Mouse (Mus musculus): ENCODE results near the gene Gpd1. TPM values are rescaled to one million over a fixed set of nuclear protein-coding genes. Genes with fewer than 3 reads are reported as not detected.

Gpd1 gene
- polyA plus RNA-seq, 1 experiment from 2014 or later: 1.7 TPM

GRCm38 (mm10) chr15:99714858-99715257 lies 2.5 kb upstream of the Gpd1 start:
- Histone ChIP-seq H3K27ac (ENCODE audit: low read length) (peak overlapping the region; percentile 69), H3K4me2 (ENCODE audit: low read length) (no peak overlapping the region), H3K27me3 (ENCODE audit: control insufficient read depth, insufficient read depth, low read depth, low read length) (no peaks in the 10 kb centered on the region), H3K4me1 (ENCODE audit: control insufficient read depth, insufficient read depth, low read length) (peaks cover 6% of the 10 kb centered on the region; the same call in 1 of the 2 replicates), H3K9me3 (replicated peaks; ENCODE audit: control insufficient read depth, low read length, poor library complexity, severe bottlenecking) (no peaks in the 10 kb centered on the region), H3K4me3 (ENCODE audit: low read depth, low read length) (no peak overlapping the region), H3K9ac (ENCODE audit: low read depth, low read length) (no peak overlapping the region), H3K36me3 (ENCODE audit: control insufficient read depth, insufficient read depth, low read length) (peaks cover 32% of the 10 kb centered on the region)
- peak; percentile 57 for ATAC-seq
- 39% methylated on average over 7 of the region's 7 CpGs for WGBS

DNA sequence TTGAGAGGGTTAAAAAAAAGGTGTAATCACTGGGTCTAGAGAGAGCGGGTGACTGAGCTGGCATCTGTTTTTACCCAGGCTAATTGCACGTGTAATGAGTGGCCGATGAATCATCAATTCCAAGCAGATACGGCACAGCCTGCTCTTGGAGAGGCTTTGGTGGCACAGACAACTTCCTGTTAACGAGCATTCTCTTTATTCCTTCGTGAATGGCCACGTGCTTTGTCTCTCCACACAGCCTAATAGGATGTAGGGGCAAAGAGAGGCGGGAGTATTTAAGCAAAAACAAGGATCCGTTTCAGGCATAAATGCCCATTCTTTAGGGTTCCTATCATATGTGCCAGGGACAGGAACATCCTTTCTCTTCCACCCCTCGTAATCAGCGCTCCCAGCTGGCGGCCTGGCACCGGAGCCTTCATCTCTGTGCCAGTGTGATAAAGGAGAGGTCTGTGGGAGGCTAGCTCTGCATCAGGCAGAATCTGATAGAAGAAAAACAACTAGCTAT lies 1.9 kb upstream of the Gpd1 start:
- no peaks in the 10 kb centered on the region for H3K9me3 ChIP-seq (replicated peaks; ENCODE audit: control insufficient read depth, low read length, poor library complexity, severe bottlenecking)
- peak overlapping the region; percentile 69 for H3K27ac ChIP-seq (ENCODE audit: low read length)
- H3K36me3 ChIP-seq (ENCODE audit: control insufficient read depth, insufficient read depth, low read length): peaks cover 28% of the 10 kb centered on the region
- WGBS: 58% methylated on average over 13 of the region's 13 CpGs
- H3K27me3 ChIP-seq (ENCODE audit: control insufficient read depth, insufficient read depth, low read depth, low read length): no peaks in the 10 kb centered on the region
- no peak overlapping the region for H3K9ac ChIP-seq (ENCODE audit: low read depth, low read length)
- no peak overlapping the region for H3K4me2 ChIP-seq (ENCODE audit: low read length)
- peak; percentile 34; the same call in 1 of the 2 replicates for ATAC-seq
- peaks cover 6% of the 10 kb centered on the region; the same call in 1 of the 2 replicates for H3K4me1 ChIP-seq (ENCODE audit: control insufficient read depth, insufficient read depth, low read length)
- H3K4me3 ChIP-seq (ENCODE audit: low read depth, low read length): no peak overlapping the region

DNA sequence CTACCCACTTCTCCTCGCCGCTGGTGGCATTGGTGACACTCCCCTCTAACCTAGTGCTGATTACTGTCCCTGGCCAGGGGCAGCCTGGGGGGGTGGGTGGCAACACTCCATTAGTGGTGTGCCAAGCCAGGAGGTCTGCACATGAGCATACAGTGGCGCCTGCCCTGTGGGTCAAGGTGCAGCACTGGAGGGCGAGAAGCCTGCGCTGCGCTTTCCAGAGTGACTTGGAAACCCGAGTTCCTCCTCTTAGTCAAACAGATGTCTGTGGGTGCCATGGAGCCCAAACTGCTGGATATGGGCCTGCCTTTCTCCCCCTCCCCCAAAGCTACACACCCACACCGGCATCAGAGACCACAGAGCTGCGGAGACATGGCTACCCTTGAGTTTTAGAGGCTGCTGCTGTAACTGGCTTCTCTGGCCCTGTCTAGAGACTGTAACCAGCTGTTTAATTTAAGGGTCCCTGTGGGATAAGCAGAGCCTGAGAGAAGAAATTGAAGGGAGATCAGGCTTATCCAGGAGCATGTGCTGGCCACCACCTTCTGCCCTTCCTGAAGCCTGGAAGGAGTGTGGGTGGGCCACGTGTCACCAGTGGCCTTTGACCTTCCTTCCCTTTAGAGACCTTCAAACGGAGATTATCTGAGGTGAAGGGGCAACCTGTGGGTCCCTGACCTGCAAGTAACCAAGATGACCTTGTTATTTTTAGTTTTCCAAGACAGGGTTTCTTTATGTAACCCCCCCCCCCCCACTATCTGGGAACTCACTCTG lies 1.2 kb upstream of the Gpd1 start:
- Histone ChIP-seq H3K9me3 (replicated peaks; ENCODE audit: control insufficient read depth, low read length, poor library complexity, severe bottlenecking) (no peaks in the 10 kb centered on the region), H3K9ac (ENCODE audit: low read depth, low read length) (no peak overlapping the region), H3K4me2 (ENCODE audit: low read length) (no peak overlapping the region), H3K36me3 (ENCODE audit: control insufficient read depth, insufficient read depth, low read length) (peaks cover 25% of the 10 kb centered on the region), H3K4me3 (ENCODE audit: low read depth, low read length) (no peak overlapping the region), H3K27ac (ENCODE audit: low read length) (peak overlapping the region; percentile 69), H3K27me3 (ENCODE audit: control insufficient read depth, insufficient read depth, low read depth, low read length) (no peaks in the 10 kb centered on the region), H3K4me1 (ENCODE audit: control insufficient read depth, insufficient read depth, low read length) (peaks cover 6% of the 10 kb centered on the region; the same call in 1 of the 2 replicates)
- WGBS: 71% methylated on average over 11 of the region's 11 CpGs
- ATAC-seq: no peak

GRCm38 (mm10) chr15:99716814-99717213 lies 501 bp upstream of the Gpd1 start:
- H3K9ac ChIP-seq (ENCODE audit: low read depth, low read length): no peak overlapping the region
- no peak overlapping the region for H3K27ac ChIP-seq (ENCODE audit: low read length)
- H3K4me1 ChIP-seq (ENCODE audit: control insufficient read depth, insufficient read depth, low read length): peaks cover 6% of the 10 kb centered on the region; the same call in 1 of the 2 replicates
- ATAC-seq: no peak
- no peak overlapping the region for H3K4me3 ChIP-seq (ENCODE audit: low read depth, low read length)
- H3K9me3 ChIP-seq (replicated peaks; ENCODE audit: control insufficient read depth, low read length, poor library complexity, severe bottlenecking): no peaks in the 10 kb centered on the region
- WGBS: 90% methylated on average over 12 of the region's 12 CpGs
- no peaks in the 10 kb centered on the region for H3K27me3 ChIP-seq (ENCODE audit: control insufficient read depth, insufficient read depth, low read depth, low read length)
- H3K4me2 ChIP-seq (ENCODE audit: low read length): no peak overlapping the region
- H3K36me3 ChIP-seq (ENCODE audit: control insufficient read depth, insufficient read depth, low read length): peaks cover 20% of the 10 kb centered on the region

GRCm38 (mm10) chr15:99718461-99719021 lies 1.2 kb downstream of the Gpd1 start:
- no peaks in the 10 kb centered on the region for H3K27me3 ChIP-seq (ENCODE audit: control insufficient read depth, insufficient read depth, low read depth, low read length)
- H3K36me3 ChIP-seq (ENCODE audit: control insufficient read depth, insufficient read depth, low read length): peaks cover 13% of the 10 kb centered on the region
- no peak overlapping the region for H3K27ac ChIP-seq (ENCODE audit: low read length)
- no peak overlapping the region for H3K9ac ChIP-seq (ENCODE audit: low read depth, low read length)
- H3K4me2 ChIP-seq (ENCODE audit: low read length): no peak overlapping the region
- no peaks in the 10 kb centered on the region for H3K9me3 ChIP-seq (replicated peaks; ENCODE audit: control insufficient read depth, low read length, poor library complexity, severe bottlenecking)
- H3K4me3 ChIP-seq (ENCODE audit: low read depth, low read length): no peak overlapping the region
- peaks cover 6% of the 10 kb centered on the region for H3K4me1 ChIP-seq (ENCODE audit: control insufficient read depth, insufficient read depth, low read length)
- 85% methylated on average over 9 of the region's 9 CpGs for WGBS
- ATAC-seq: no peak

- Histone ChIP-seq H3K4me1 (ENCODE audit: control insufficient read depth, insufficient read depth, low read length) (peaks cover 19% of the 10 kb centered on the region), H3K4me3 (ENCODE audit: low read depth, low read length) (no peak overlapping the region), H3K9me3 (replicated peaks; ENCODE audit: control insufficient read depth, low read length, poor library complexity, severe bottlenecking) (no peaks in the 10 kb centered on the region), H3K36me3 (ENCODE audit: control insufficient read depth, insufficient read depth, low read length) (peaks cover 6% of the 10 kb centered on the region; the same call in 1 of the 2 replicates), H3K9ac (ENCODE audit: low read depth, low read length) (no peak overlapping the region), H3K27ac (ENCODE audit: low read length) (no peak overlapping the region), H3K4me2 (ENCODE audit: low read length) (no peak overlapping the region), H3K27me3 (ENCODE audit: control insufficient read depth, insufficient read depth, low read depth, low read length) (no peaks in the 10 kb centered on the region)
- no peak for ATAC-seq
- WGBS: 78% methylated on average over 8 of the region's 8 CpGs
Measured at GRCm38 (mm10) chr15:99719865-99720264, 2.5 kb downstream of the Gpd1 start.

GRCm38 (mm10) chr15:99721921-99722743 lies 4.8 kb downstream of the Gpd1 start:
- H3K4me2 ChIP-seq (ENCODE audit: low read length): no peak overlapping the region
- H3K27me3 ChIP-seq (ENCODE audit: control insufficient read depth, insufficient read depth, low read depth, low read length): no peaks in the 10 kb centered on the region
- no peak overlapping the region for H3K9ac ChIP-seq (ENCODE audit: low read depth, low read length)
- no peaks in the 10 kb centered on the region for H3K9me3 ChIP-seq (replicated peaks; ENCODE audit: control insufficient read depth, low read length, poor library complexity, severe bottlenecking)
- peaks cover 6% of the 10 kb centered on the region; the same call in 1 of the 2 replicates for H3K36me3 ChIP-seq (ENCODE audit: control insufficient read depth, insufficient read depth, low read length)
- WGBS: 85% methylated on average over 25 of the region's 25 CpGs
- H3K4me3 ChIP-seq (ENCODE audit: low read depth, low read length): no peak overlapping the region
- H3K27ac ChIP-seq (ENCODE audit: low read length): no peak overlapping the region
- H3K4me1 ChIP-seq (ENCODE audit: control insufficient read depth, insufficient read depth, low read length): peaks cover 21% of the 10 kb centered on the region
- no peak for ATAC-seq

- no peak for ATAC-seq
- Histone ChIP-seq H3K4me3 (ENCODE audit: low read depth, low read length) (no peak overlapping the region), H3K9ac (ENCODE audit: low read depth, low read length) (no peak overlapping the region), H3K27ac (ENCODE audit: low read length) (no peak overlapping the region), H3K4me2 (ENCODE audit: low read length) (no peak overlapping the region), H3K4me1 (ENCODE audit: control insufficient read depth, insufficient read depth, low read length) (peaks cover 21% of the 10 kb centered on the region), H3K36me3 (ENCODE audit: control insufficient read depth, insufficient read depth, low read length) (peaks cover 12% of the 10 kb centered on the region), H3K27me3 (ENCODE audit: control insufficient read depth, insufficient read depth, low read depth, low read length) (no peaks in the 10 kb centered on the region), H3K9me3 (replicated peaks; ENCODE audit: control insufficient read depth, low read length, poor library complexity, severe bottlenecking) (no peaks in the 10 kb centered on the region)
- WGBS: 51% methylated on average over 10 of the region's 10 CpGs
Measured at GRCm38 (mm10) chr15:99723120-99723514, 5.8 kb downstream of the Gpd1 start.
